Mouse (Mus musculus) A20 (cell line): ENCODE data around the gene Gm10024.
"Not testable (repeated sequence)": the region's sequence is repeated elsewhere in the genome, so short reads cannot be mapped to it uniquely, and the experiment has no call there.

Experiments
- DNase-seq: peaks from one replicate; pipeline ENCODE4 v3.0.0-alpha.2; 2011; ENCODE audit warnings: low read depth, low spot score

The Gm10024 gene

DNA sequence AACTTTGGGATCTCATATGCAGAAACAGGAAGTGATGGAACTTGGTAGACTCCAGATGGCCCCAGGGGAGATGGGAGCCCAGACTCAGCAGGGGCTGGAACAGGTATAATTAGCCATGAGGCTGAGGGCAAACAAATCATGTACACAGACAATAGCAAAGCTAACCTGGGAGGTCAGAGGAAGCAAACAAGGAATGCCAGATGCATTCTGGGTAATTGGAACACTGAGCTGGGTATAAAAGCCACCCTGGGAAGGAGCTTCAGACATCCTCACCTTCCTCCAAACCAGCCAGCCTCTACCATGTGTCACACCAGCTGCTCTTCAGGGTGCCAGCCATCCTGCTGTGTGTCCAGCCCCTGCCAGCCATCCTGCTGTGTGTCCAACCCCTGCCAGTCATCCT, at the start of gene Gm10024:
Gene Gm10024, plus strand, starts transcription at position 301 of the 400 bp plus-strand sequence.
- DNase-seq, result not testable (repeated sequence)

DNA sequence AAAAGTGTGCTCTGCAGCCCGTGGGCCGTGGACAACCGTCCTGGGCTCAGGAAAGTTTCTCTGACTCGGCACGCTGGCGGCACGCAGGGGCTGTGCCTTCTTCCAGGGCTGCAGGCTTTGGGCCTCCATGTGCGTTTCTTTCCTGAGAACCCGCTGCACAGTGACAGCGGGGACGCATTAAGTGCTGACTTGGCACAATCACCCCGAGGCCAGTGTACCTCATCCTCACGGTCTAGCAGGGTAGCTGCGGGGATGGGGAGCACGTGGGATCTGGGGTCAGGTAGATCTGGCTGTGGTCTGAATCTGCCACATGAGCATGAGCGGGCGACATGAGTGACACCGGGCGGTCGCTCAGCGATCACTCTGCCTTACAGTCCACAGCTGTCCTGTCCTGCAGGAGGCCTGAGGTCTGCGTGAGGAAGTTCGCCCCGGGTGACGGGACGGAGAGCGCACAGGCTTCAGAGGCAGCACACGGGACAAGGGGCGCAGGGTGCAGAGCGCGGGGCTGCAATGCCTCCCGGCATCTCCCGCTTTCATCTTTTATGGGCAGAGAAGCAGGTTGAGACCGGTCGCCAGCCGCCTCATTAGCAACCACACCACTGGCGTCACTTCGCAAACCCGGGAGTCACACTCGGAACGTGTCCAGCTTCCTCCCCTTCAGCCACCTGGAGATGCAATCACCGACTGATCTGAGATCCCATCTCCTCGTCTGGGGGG, 47.1 kb upstream of the Gm10024 start:
- no peak for DNase-seq

DNA sequence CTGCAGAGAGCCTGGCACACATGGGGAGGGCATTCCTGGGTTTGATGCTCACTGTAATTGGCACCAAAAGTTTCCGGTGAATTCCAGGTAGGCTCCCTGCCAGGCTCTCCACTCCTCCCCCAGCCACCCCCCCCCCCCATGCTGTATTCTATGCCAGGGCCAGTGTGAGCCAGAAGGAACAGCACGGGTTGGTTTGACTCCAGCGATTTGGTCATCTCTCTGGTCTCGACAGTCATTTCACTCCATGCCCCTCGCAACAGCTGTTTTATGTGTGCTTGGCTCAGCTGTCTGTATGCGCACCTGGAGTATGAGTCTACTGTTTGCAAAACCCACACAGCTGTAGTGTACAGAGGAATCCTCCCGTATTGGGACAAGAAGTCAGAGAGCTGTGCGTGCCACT, 44.9 kb upstream of the Gm10024 start:
- DNase-seq, result no peak

DNA sequence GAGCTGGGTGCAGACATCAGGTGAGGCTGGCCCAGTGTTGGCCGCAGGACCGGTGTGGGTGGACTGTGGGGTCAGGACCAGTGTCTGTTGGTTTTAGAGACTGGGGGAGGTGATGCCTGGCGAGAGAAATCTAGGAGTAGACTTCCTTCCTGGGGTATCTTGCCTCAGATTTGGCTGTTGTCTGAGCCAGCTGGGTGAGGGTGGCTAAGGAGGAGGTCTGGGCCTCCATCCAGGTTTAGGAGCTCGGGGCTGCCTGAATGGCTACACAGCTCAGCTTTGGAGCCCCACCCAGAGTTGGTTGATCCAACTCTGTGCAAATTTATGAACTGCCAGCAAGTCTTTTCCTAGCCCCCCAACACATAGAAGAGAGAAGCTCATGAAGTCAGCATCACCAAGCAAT, 43.9 kb upstream of the Gm10024 start:
- no peak for DNase-seq

DNA sequence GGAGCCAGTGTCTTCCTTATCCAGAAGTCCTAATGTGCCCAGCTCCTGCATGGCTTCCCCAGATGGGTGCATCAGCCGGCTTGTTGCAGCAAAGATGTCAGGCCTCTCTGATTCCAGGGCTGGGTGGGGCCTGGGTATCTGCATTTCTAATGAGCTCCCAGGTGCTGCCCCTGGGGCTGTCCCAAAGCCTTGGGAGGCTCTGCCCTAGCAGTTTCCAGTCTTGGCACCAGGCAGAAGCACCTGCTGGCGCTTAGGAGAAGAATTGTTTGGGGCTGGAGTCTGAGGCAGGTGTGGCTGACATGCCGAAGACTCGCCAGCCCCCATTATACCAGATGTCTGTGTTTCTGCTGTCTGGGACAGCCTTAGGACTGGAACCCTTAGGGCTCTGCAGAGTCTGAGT, 40.5 kb upstream of the Gm10024 start:
- DNase-seq, result peak; percentile 59

DNA sequence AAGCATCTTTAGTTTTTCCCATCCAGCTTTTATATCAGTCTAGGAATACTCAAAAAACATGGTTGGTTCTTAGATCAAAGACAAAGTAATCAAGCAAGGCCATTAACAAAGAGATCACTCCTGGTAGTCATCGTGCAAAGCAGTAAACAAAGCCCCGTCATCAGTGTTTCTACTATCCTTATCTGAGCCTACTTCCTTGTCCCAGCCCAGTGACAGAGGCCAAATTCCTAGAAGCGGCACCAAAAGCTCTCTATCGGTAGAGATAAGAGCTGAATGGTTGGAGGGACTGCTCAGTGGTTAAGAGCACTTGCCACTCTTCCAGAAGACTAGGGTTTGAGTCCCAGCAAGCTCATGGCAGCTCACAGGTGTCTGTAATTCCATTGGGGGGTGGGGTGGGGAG, 39.7 kb upstream of the Gm10024 start:
- DNase-seq, result no peak

DNA sequence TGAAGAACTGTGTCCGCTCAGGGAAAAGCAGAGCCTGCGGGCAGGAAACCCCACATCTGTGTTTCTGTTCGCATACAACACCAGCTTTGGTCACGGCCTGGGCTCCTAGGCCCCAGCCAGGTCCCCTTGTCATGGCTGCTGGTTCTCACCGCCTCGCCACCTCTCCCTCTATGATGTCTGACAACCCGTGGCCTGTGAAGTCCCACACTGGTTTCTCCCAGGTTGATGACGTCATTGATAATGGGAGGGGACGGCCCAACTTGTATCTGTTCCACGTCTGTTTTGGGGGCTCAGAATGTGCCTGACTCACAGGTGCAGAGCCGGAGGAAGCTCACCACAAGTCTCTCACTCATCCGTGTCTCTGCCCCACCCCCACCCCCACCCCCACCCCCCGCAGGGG, 37.5 kb upstream of the Gm10024 start:
- peak; percentile 89 for DNase-seq

DNA sequence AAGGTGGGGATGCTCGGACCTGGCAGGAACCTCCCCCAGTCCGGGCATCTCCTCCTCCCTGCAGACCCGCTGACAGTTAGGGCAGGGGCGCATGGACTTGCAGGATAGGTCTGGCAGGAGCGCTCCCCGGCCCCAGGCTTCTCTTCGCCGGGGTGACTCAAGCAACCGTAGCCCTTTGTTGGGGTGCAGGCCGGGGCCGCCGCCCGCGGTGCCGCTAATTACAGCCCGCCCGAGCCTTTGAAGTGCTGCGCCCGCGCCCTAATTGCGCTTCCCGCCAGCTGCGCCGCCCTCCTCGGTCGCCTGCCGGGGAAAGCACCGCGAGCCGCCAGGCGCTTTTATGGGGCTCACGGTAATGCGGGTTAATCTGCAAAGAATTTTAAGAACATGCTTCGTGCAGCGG, 33.7 kb upstream of the Gm10024 start:
- peak; percentile 80 for DNase-seq

DNA sequence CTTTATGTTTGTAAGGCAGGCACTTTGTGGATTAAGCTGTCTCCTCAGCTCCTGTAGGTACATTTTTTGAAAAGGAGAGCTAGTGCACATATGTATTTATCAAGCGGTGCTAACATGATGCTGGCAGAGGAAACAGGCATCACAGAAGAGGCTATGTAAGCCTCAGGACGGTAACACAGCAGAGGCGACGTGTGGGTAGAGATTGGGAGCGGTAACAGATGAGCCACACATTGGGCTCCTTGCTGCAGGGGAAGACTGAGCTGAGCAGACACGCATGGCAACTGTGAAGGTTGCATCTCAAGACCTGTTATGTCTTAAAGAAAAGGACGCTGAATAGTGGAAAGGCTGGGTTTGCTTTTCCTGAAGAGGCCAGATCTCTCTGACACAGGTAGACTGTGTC, 28.3 kb upstream of the Gm10024 start:
- DNase-seq, result no peak

DNA sequence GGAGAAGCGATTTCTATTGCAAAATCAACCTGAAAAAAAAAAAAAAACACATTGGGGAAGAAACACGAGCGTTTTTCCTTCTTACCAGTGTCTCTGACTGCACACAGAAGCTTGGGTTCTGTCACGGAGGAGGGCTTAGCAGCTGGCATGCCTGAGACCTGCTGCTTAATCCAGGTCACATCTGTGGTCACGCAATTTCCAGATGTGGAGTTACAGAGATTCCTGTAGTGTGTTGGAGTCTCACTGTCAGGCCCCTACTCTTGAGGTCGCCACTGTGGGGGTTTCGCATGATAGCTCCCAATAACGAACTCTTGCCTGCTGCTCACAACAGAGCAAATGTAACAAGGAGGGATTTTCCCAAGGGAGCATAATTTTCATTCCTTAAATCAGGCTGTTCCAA, 27.1 kb upstream of the Gm10024 start:
- no peak for DNase-seq

DNA sequence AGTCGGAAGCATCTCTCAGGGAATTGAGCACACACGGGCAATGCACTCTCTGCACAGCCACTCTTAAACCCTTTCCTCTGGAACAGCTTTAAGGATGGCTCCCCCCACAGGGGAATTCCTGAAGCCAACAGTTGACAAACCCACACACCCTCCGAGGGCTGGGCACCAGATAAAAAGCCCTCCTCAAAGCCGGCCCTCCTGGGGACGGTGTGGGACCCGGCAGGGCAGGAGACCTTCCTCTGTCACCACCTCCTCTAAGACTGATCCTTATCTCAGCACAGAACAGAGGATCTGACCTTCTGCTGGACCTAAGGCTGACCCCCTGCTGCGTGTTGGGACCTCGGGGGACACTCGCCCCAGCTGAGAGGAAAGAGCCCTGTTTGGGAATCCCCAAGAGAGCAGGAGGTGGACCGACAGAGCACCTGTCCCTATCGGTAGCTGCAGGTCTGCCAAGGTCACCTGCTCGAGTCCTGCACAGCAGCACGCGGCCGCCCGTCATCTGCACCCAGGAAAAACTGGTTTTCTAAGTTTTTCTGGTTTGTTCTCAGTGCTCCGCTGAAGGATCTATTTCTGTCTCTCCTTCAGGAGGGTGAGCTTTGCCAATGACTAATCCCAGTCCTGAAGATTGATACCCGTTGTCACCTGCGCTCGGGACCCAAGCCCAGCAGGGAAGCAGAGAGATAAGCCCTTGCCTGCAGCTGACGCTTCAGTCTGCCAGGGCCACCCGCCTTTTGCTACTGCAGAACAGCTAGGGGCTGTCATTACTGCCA, 25.2 kb upstream of the Gm10024 start, which contains the start of gene Tspear:
Gene Tspear, plus strand, starts transcription at position 675 of the 770 bp plus-strand sequence.
- DNase-seq, result no peak

DNA sequence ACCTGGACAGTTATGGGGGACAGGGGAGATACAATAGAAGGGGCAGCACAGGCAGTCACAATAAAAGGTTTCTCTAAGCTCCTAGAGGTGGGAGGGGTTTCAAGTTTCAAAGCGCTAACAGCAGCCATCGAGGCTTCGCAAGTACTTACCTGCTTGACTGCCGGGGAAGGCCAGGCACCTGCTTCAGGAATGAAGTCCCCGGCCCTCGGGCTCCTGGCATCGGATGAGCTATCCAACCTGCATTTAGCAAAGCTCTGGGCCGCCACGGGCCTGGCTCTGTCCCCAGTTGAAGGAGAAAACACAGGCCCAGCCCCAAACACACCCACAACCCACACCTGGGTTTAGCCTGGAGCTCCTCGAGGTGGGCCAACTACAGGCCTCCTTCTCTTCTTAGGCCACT, 24.2 kb upstream of the Gm10024 start:
- no peak for DNase-seq

DNA sequence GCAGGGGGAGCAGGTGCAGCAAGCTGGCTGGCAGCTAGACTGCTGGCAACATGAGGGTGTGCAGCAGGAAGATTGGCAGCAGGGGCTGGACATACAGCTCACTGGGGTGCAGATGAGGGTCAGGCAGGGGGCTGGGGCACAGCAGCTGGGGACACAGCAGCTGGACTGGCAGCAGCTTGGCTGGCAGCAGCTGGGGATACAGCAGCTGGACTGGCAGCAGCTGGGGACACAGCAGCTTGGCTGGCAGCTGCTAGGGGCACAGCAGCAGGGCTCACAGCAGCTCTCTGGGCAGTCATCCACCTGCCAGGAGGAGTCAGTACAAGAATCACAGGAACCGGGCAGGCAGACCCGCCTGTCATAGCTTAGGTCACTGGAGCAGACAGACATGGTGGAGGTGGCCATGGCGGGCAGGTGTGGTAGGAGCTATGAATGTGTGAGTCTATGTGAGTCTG, 20.9 kb upstream of the Gm10024 start, which contains the start of gene Gm19402:
Gene Gm19402, minus strand, starts transcription at position 402 of the 452 bp plus-strand sequence.
- DNase-seq, result not testable (repeated sequence)

DNA sequence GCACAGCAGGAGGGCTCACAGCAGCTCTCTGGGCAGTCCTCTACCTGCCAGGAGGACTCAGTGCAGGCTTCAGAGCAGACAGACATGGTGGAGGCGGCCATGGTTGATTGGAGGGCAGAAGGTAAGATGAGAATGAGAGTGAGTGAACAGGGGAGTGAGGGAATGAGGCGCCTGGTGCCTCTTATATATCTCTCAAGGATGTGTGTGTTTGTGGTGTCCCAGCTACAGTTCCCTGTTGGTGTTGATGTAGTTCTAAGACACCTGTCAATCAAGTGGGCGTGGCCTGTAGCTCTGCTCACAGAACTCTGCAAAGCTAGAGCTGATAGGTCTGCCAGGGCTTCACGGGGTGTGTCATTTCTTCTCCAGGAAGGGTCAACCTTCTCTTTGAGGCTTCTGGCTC, 14.1 kb upstream of the Gm10024 start, which contains the start of gene Gm9508:
Gene Gm9508, minus strand, starts transcription at position 101 of the 400 bp plus-strand sequence.
- no peak for DNase-seq

DNA sequence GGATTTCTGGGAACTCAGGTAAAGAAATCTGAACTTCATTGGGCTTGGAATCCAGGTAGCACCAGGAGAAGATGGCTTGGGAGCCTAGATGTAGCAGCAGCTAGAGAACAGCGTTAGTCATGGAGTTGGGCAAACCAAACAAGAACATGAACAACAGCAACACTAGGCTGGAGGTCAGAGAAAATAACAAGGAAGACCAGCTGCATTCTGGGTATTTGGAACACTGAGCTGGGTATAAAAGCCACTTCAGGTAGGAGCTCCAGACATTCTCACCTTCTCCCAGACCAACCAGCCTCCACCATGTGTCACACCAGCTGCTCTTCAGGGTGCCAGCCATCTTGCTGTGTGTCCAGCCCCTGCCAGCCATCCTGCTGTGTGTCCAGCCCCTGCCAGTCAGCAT, 4.9 kb upstream of the Gm10024 start, which contains the start of gene Gm10272:
Gene Gm10272, plus strand, starts transcription at position 301 of the 400 bp plus-strand sequence.
- DNase-seq, result no peak

DNA sequence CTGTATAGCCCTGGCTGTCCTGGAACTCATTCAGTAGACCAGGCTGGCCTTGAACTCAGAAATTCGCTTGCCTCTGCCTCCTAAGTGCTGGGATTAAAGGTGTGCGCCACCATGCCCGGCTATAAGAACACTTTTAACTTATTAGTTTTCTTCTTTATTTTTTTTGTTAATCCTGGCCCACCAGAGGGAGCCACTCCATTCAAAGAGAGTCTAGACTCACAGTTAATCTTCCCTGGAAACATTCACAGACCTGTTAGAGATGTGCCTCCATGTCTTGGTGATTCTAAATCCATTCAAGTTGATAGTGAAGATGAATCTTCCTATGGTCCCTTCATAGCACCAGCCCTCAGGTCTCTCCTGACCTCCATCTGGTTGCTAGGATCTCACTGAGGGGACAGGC, 1.4 kb upstream of the Gm10024 start:
- no peak for DNase-seq

DNA sequence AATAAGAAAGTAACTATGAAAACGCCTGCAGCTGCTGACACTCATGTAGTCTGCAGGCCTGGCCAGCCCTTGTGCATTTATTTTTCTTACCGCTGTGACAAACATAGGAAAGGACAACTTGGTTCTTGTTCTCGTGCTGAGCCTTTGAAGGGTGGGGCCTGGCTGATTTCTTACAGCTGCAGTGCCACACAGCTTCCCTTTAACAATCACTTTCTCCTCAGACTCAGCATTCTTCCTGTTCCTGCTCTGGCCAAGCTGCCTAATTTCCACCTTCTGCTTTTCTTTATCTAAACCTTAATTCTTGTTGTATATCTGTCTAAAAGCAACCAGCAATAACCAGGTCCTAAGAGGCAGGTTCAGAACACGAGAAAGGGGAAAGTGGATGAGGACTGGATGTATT, 2.5 kb downstream of the Gm10024 start:
- peak; percentile 31 for DNase-seq

DNA sequence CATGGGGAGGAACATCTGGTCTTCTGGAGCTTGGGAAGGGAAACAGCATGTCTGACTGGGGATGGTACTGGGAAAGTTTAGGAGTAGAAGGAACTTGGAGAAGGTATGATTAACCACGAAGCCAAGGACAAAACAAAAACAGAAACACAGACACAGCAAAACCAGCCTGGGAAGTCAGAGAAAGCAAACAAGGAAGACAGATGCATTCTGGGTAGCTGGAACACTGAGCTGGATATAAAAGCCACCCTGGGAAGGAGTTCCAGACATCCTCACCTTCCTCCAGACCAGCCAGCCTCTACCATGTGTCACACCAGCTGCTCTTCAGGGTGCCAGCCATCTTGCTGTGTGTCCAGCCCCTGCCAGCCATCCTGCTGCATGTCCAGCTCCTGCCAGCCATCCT, 4.2 kb downstream of the Gm10024 start, which contains the start of gene Gm10142:
Gene Gm10142, plus strand, starts transcription at position 301 of the 400 bp plus-strand sequence.
- DNase-seq, result no peak

DNA sequence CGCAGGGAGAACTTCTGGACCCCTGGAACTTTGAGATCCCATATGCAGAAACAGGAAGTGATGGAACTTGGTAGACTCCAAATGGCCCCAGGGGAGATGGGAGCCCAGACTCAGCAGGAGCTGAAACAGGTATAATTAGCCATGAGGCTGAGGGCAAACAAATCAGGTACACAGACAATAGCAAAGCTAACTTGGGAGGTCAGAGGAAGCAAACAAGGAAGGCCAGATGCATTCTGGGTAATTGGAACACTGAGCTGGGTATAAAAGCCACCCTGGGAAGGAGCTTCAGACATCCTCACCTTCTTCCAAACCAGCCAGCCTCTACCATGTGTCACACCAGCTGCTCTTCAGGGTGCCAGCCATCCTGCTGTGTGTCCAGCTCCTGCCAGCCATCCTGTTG, 9.0 kb downstream of the Gm10024 start, which contains the start of gene Krtap12-1:
Gene Krtap12-1, plus strand, starts transcription at position 301 of the 400 bp plus-strand sequence.
- not testable (repeated sequence) for DNase-seq

DNA sequence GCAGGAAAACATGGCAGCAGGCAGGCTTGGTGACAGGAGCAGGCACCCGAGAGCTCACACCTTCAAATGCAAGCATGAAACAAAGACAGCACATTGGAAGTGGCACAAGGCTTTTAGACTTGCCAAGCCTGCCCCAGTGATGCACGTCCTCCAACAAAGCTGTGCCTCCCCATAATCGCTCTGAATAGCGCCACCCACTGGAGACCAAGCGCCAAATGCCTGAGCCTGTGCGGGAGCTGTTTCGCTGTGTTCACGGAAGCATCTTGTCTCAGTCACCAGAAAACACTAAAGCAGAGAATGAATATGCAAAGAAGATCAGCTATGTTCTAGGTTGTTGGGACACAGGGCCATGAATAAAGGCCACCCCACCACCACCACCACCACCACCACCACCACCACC, 13.6 kb downstream of the Gm10024 start:
- DNase-seq, result peak; percentile 37

DNA sequence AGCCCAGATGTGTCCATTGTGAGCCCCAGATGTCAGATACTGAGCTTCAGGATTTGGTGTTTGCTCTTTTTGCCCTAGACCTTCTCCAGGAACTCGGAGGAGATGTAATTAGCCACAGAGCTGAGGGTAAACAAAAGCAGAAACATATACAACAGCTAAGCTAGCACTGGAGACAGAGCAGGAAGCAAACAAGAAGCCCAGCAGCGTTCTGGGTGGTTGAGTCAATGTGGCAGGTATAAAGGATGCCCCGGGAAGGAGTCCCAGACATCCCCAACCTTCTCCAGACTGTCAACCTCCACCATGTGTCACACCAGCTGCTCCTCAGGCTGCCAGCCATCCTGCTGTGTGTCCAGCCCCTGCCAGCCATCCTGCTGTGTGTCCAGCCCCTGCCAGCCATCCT, 14.9 kb downstream of the Gm10024 start, which contains the start of gene Gm10100:
Gene Gm10100, plus strand, starts transcription at position 301 of the 400 bp plus-strand sequence.
- DNase-seq, result no peak

DNA sequence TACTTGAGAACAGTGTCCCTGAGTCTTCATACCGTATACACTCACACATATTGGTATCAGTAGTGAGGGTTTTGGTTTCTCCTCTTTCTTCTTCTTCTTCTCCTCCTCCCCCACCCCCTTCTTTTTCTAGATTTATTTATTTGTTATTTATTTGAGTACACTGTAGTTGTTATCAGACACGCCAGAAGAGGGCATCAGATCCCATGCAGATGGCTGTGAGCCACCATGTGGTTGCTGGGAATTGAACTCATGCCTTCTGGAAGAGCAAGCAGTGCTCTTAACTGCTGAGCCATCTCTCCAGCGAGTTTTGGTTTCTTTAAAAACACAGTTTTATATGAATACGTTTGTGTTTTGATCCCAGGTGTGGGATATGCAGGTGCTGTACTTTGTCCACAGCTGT, 17.0 kb downstream of the Gm10024 start:
- peak; percentile 49 for DNase-seq
